Mouse (Mus musculus) G1E-ER4 (cell line): ENCODE results near the gene Ddx42. TPM values are rescaled to one million over a fixed set of nuclear protein-coding genes. Genes with fewer than 3 reads are reported as not detected.

ENCODE experiments used
- GATA1 ChIP-seq: IDR thresholded peaks from one replicate; pipeline ENCODE4 v1.8.0; 2012; ENCODE audit warnings: low read length, inconsistent platforms
- polyA plus RNA-seq: library from polyadenylated mRNA; stranded (reverse); fragments of >175 nt; gene quantifications from 2 replicates; pipeline ENCODE4 v1.2.3, GENCODE M21; 2012

Gene Ddx42
- polyA plus RNA-seq, 1 experiment: 29.6 TPM

DNA sequence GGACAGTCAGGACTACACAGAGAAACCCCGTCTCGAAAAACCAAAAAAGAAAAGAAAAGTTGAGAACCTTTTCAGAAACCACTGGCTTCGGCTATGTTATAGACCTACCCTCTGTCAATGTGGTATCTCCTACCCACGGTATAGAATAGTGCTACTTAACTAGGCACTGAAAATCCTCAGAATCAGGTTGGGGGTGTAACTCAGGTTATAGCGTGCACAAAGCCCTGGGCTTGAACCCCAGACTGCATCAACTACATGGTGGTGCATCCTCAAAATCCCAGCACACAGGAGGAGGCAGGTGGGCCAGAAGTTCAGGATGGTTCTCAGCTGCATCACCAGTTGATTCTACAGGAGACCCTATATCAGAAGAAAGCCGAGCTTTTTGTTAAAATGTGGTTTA, 57.1 kb downstream of the Ddx42 start:
- TF ChIP-seq GATA1: no peak

DNA sequence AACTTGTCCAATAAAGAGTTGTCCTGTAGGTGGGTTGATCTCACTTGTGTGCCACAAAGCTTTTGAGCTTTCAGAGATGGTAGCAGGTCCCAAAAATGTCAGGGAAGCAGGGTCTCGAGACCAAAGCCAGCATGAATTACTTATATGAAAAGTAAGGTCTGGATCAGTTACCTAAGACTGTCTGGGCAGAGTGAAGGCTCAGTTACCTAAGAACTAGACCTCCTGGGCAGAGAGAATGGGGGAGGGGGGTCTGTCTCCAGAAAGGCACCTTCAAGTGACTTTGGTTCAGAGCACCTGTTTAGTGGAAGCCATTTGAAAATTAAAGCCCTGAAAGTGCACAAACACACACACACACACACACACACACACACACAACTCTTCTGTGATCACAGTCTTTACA, 57.6 kb downstream of the Ddx42 start:
- no peak for TF ChIP-seq GATA1

DNA sequence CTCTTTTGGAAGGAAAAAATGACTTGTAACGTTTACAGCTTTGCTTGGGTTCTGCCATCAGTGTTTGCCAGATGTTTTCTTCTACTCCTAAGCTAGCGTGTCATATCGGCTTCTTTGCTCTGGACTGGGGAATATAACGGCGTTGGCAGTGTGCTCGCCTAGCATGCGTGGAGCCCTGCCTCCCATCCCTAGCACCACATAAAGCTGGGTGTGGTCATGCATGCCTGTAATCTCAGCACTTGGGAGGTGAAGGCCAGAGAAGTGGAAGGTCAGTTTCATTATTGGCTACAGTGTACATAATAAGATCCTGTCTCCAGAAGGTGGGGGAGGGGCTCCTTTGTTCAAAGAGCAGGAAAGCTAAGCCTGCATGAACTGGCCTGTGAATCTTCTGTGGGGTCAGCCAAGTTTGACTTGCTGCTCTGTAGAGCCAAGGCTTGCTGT, 58.3 kb downstream of the Ddx42 start:
- no peak for TF ChIP-seq GATA1

- no peak for TF ChIP-seq GATA1
Measured at GRCm38 (mm10) chr11:106276454-106276853, 59.7 kb downstream of the Ddx42 start, which contains the start of gene Tcam1. Tcam1 (plus strand) TSS chr11:106276672.

- TF ChIP-seq GATA1: no peak
Measured at GRCm38 (mm10) chr11:106282452-106282851, 65.7 kb downstream of the Ddx42 start.

GRCm38 (mm10) chr11:106283371-106283770, 66.6 kb downstream of the Ddx42 start:
- no peak for TF ChIP-seq GATA1

- no peak for TF ChIP-seq GATA1
Measured at GRCm38 (mm10) chr11:106284126-106284525, 67.4 kb downstream of the Ddx42 start.

GRCm38 (mm10) chr11:106286206-106286605, 69.5 kb downstream of the Ddx42 start:
- no peak for TF ChIP-seq GATA1

GRCm38 (mm10) chr11:106286987-106287386, 70.3 kb downstream of the Ddx42 start:
- TF ChIP-seq GATA1: no peak

DNA sequence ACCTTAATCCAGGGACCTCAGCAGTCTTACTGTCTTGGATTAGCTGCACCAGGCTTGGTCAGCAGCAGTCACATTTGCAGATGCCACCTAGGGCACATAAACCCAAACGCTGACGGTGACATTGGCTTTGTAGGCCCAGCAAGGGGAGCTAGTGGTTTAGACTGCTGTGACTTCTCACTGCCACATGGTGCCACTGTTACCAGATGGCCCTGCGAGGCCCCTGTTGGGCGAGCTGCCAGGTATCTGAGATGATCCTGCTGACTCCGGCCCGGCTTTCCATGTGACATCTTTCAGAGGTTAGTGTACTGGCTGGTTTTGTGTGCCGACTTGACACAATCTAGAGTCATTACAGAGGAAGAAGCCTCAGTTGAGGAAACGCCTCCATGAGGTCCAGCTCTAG, 72.6 kb downstream of the Ddx42 start:
- TF ChIP-seq GATA1: no peak

GRCm38 (mm10) chr11:106290376-106290775, 73.7 kb downstream of the Ddx42 start:
- no peak for TF ChIP-seq GATA1

- TF ChIP-seq GATA1: no peak
Measured at GRCm38 (mm10) chr11:106291861-106292260, 75.1 kb downstream of the Ddx42 start.

Other genes with a start within 250 kb of the Ddx42 start
- not detected in 2 replicates for gene Ace, start 249.0 kb upstream of the Ddx42 start, polyA plus RNA-seq
- not detected in 2 replicates for gene Ace3, start 222.3 kb upstream of the Ddx42 start, polyA plus RNA-seq
- not detected in 2 replicates for gene Kcnh6, start 208.8 kb upstream of the Ddx42 start, polyA plus RNA-seq
- gene Dcaf7, start 180.1 kb upstream of the Ddx42 start, polyA plus RNA-seq: 37.1 and 91.6 TPM in 2 replicates
- 19.8 and 20.1 TPM in 2 replicates for gene Taco1, start 150.9 kb upstream of the Ddx42 start, polyA plus RNA-seq
- 3.1 and 3.5 TPM in 2 replicates for gene Map3k3, start 132.3 kb upstream of the Ddx42 start, polyA plus RNA-seq
- not detected in 2 replicates for gene Gm10840, start 56.1 kb upstream of the Ddx42 start, polyA plus RNA-seq
- gene Limd2, start 56.1 kb upstream of the Ddx42 start, polyA plus RNA-seq: 218 and 245 TPM in 2 replicates
- 34.1 and 40.1 TPM in 2 replicates for gene Strada, start 14.8 kb upstream of the Ddx42 start, polyA plus RNA-seq
- 2.1 and 3.0 TPM in 2 replicates for gene Ccdc47, start 582 bp upstream of the Ddx42 start, polyA plus RNA-seq
- gene Ftsj3, start 39.2 kb downstream of the Ddx42 start, polyA plus RNA-seq: 7.3 and 23.1 TPM in 2 replicates
- 54.4 and 72.5 TPM in 2 replicates for gene Psmc5, start 39.2 kb downstream of the Ddx42 start, polyA plus RNA-seq
- gene Smarcd2, start 56.0 kb downstream of the Ddx42 start, polyA plus RNA-seq: 109 and 155 TPM in 2 replicates
- gene Tcam1, start 59.7 kb downstream of the Ddx42 start, polyA plus RNA-seq: 0.04 TPM in 1 of 2 replicates, not detected in the other
- not detected in 2 replicates for gene Gh, start 84.9 kb downstream of the Ddx42 start, polyA plus RNA-seq
- not detected in 2 replicates for gene Cd79b, start 97.8 kb downstream of the Ddx42 start, polyA plus RNA-seq
- not detected in 2 replicates for gene Scn4a, start 136.4 kb downstream of the Ddx42 start, polyA plus RNA-seq
- gene Prr29, start 148.5 kb downstream of the Ddx42 start, polyA plus RNA-seq: not detected in 2 replicates
- 50.5 and 63.1 TPM in 2 replicates for gene Icam2, start 171.1 kb downstream of the Ddx42 start, polyA plus RNA-seq